Mouse (Mus musculus): ENCODE measurements around the gene Muc20.

The Muc20 gene

GRCm38 (mm10) chr16:32797426-32797689 lies at the start of gene Muc20:
Muc20 (minus strand) TSS chr16:32797435.
- no peak for DNase-seq (ENCODE audit: low read depth, low spot score)

GRCm38 (mm10) chr16:32831501-32831900 lies 34.3 kb upstream of the Muc20 start:
- DNase-seq (ENCODE audit: low read depth, low spot score): no peak

- DNase-seq (ENCODE audit: low read depth, low spot score): no peak
Measured at GRCm38 (mm10) chr16:32829104-32829503, 31.9 kb upstream of the Muc20 start.

- DNase-seq (ENCODE audit: low read depth, low spot score): no peak
Measured at GRCm38 (mm10) chr16:32826521-32826920, 29.3 kb upstream of the Muc20 start.

GRCm38 (mm10) chr16:32825380-32825779 lies 28.1 kb upstream of the Muc20 start:
- DNase-seq (ENCODE audit: low read depth, low spot score): no peak

- no peak for DNase-seq (ENCODE audit: low read depth, low spot score)
Measured at GRCm38 (mm10) chr16:32824061-32824460, 26.8 kb upstream of the Muc20 start.

GRCm38 (mm10) chr16:32823487-32823886 lies 26.3 kb upstream of the Muc20 start:
- DNase-seq (ENCODE audit: low read depth, low spot score): no peak

- no peak for DNase-seq (ENCODE audit: low read depth, low spot score)
Measured at GRCm38 (mm10) chr16:32822881-32823280, 25.6 kb upstream of the Muc20 start.

GRCm38 (mm10) chr16:32822450-32822827 lies 25.2 kb upstream of the Muc20 start:
- no peak for DNase-seq (ENCODE audit: low read depth, low spot score)

GRCm38 (mm10) chr16:32821772-32822449 lies 24.7 kb upstream of the Muc20 start:
- DNase-seq (ENCODE audit: low read depth, low spot score): no peak

GRCm38 (mm10) chr16:32818441-32818840 lies 21.2 kb upstream of the Muc20 start:
- no peak for DNase-seq (ENCODE audit: low read depth, low spot score)

GRCm38 (mm10) chr16:32818036-32818435 lies 20.8 kb upstream of the Muc20 start:
- no peak for DNase-seq (ENCODE audit: low read depth, low spot score)

GRCm38 (mm10) chr16:32815160-32815605 lies 17.9 kb upstream of the Muc20 start:
- no peak for DNase-seq (ENCODE audit: low read depth, low spot score)

- DNase-seq (ENCODE audit: low read depth, low spot score): no peak
Measured at GRCm38 (mm10) chr16:32814539-32814938, 17.3 kb upstream of the Muc20 start.

- no peak for DNase-seq (ENCODE audit: low read depth, low spot score)
Measured at GRCm38 (mm10) chr16:32813771-32814170, 16.5 kb upstream of the Muc20 start.

GRCm38 (mm10) chr16:32813362-32813761 lies 16.1 kb upstream of the Muc20 start:
- no peak for DNase-seq (ENCODE audit: low read depth, low spot score)

GRCm38 (mm10) chr16:32812888-32813361 lies 15.7 kb upstream of the Muc20 start:
- peak; percentile 50 for DNase-seq (ENCODE audit: low read depth, low spot score)

GRCm38 (mm10) chr16:32810321-32810720 lies 13.1 kb upstream of the Muc20 start, which contains the start of gene Smbd1:
Smbd1 (minus strand) TSS chr16:32810477.
- DNase-seq (ENCODE audit: low read depth, low spot score): no peak

- DNase-seq (ENCODE audit: low read depth, low spot score): no peak
Measured at GRCm38 (mm10) chr16:32807408-32808185, 10.4 kb upstream of the Muc20 start.

GRCm38 (mm10) chr16:32805151-32805550 lies 7.9 kb upstream of the Muc20 start:
- no peak for DNase-seq (ENCODE audit: low read depth, low spot score)

- DNase-seq (ENCODE audit: low read depth, low spot score): no peak
Measured at GRCm38 (mm10) chr16:32803901-32804300, 6.7 kb upstream of the Muc20 start.

- DNase-seq (ENCODE audit: low read depth, low spot score): peak; percentile 50
Measured at GRCm38 (mm10) chr16:32803252-32803853, 6.1 kb upstream of the Muc20 start.
